Mouse (Mus musculus) lung, postnatal 0 days (tissue): ENCODE measurements around the gene Cyb5rl.

Source experiments
- CTCF ChIP-seq: IDR thresholded peaks from 2 replicates; pipeline ENCODE4 v1.5.1; 2016; ENCODE audit warnings: antibody characterized with exemption, mild to moderate bottlenecking
- EP300 ChIP-seq: IDR thresholded peaks from 2 replicates; pipeline ENCODE4 v1.6.1; 2016; ENCODE audit warnings: antibody characterized with exemption, mild to moderate bottlenecking, control low read depth

DNA sequence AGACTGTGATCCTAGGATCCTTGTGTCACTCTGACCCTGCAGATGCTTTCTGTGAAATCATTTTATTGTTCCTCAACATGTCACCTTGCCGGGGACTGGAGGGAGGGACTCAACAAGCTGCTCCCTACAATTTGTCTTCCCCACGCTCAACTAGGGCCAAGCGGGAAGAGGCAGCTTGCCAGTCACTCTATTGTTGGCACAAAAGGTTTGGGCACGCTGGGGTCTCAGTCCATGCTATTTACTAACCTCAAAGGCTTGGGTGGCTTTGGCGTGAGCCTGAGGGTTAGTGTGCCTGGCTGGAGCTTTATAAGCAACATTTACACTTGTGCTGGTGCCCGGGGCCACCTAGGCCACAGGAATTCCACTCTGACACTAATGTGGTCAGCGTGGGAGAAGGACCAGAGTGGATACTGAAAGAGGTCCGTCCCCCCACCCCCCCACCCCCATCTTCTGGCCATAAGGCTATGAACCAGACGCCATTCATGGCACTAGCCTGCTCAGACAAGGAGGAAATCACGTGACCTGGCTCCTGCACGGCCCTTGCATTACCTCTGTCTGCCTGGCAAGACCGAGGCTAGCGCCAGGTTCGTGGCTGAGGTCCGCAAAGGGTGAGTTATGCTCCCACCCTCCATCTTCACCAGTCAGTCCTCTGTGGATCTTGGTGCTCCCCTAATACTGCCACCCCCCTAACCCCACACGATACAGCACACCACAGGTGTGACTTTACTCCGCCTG is 32.2 kb downstream of the Cyb5rl start:
- TF ChIP-seq EP300 (no peak), CTCF (no peak)
